Mouse (Mus musculus): Measurements from ENCODE around the gene Gpx3. TPM values are rescaled to one million over a fixed set of nuclear protein-coding genes. Genes with fewer than 3 reads are reported as not detected.

The Gpx3 gene
- polyA plus RNA-seq, 1 experiment = 70.0 TPM

- DNase-seq (ENCODE audit: low read depth in 1 of 2, low spot score in 2 of 2) = no peak
- Histone ChIP-seq H3K27ac (ENCODE audit: insufficient read depth, low read length) (no peak overlapping the region), H3K4me3 (ENCODE audit: extremely low read depth, insufficient read depth, insufficient read length) (no peak overlapping the region), H3K27me3 (ENCODE audit: control insufficient read depth, insufficient read depth, low read length) (no peaks in the 10 kb centered on the region), H3K36me3 (ENCODE audit: control insufficient read depth, insufficient read depth, low read length) (peaks cover 74% of the 10 kb centered on the region), H3K4me1 (ENCODE audit: control insufficient read depth, insufficient read depth, insufficient read length) (no peaks in the 10 kb centered on the region)
- TF ChIP-seq POLR2A (IDR thresholded peaks at IDR 0.05; ENCODE audit: low read depth, low read length) = no peak
- TF ChIP-seq CTCF (IDR thresholded peaks at IDR 0.05; ENCODE audit: extremely low read depth, insufficient read depth, insufficient read length, insufficient replicate concordance) = no peak
- 89% methylated on average over 6 of the region's 6 CpGs for WGBS
Observed at GRCm38 (mm10) chr11:54920973-54921580, 18.8 kb downstream of the Gpx3 start.

- no peaks in the 10 kb centered on the region for H3K27me3 ChIP-seq (ENCODE audit: control insufficient read depth, insufficient read depth, low read length)
- H3K27ac ChIP-seq (ENCODE audit: insufficient read depth, low read length) = no peak overlapping the region
- H3K36me3 ChIP-seq (ENCODE audit: control insufficient read depth, insufficient read depth, low read length) = peaks cover 75% of the 10 kb centered on the region
- WGBS = 72% methylated on average over 7 of the region's 7 CpGs
- DNase-seq (ENCODE audit: low read depth in 1 of 2, low spot score in 2 of 2) = no peak
- no peaks in the 10 kb centered on the region for H3K4me1 ChIP-seq (ENCODE audit: control insufficient read depth, insufficient read depth, insufficient read length)
- no peak for TF ChIP-seq POLR2A (IDR thresholded peaks at IDR 0.05; ENCODE audit: low read depth, low read length)
- no peak for TF ChIP-seq CTCF (IDR thresholded peaks at IDR 0.05; ENCODE audit: extremely low read depth, insufficient read depth, insufficient read length, insufficient replicate concordance)
- no peak overlapping the region for H3K4me3 ChIP-seq (ENCODE audit: extremely low read depth, insufficient read depth, insufficient read length)
Observed at GRCm38 (mm10) chr11:54921798-54922197, 19.5 kb downstream of the Gpx3 start.

- Histone ChIP-seq H3K27me3 (ENCODE audit: control insufficient read depth, insufficient read depth, low read length) (no peaks in the 10 kb centered on the region), H3K36me3 (ENCODE audit: control insufficient read depth, insufficient read depth, low read length) (peaks cover 75% of the 10 kb centered on the region), H3K4me3 (ENCODE audit: extremely low read depth, insufficient read depth, insufficient read length) (no peak overlapping the region), H3K27ac (ENCODE audit: insufficient read depth, low read length) (no peak overlapping the region), H3K4me1 (ENCODE audit: control insufficient read depth, insufficient read depth, insufficient read length) (no peaks in the 10 kb centered on the region)
- DNase-seq (ENCODE audit: low read depth in 1 of 2, low spot score in 2 of 2) = no peak
- no peak for TF ChIP-seq CTCF (IDR thresholded peaks at IDR 0.05; ENCODE audit: extremely low read depth, insufficient read depth, insufficient read length, insufficient replicate concordance)
- TF ChIP-seq POLR2A (IDR thresholded peaks at IDR 0.05; ENCODE audit: low read depth, low read length) = no peak
- WGBS = 96% methylated on average over 3 of the region's 3 CpGs
Observed at GRCm38 (mm10) chr11:54922488-54922887, 20.2 kb downstream of the Gpx3 start.

- Histone ChIP-seq H3K36me3 (ENCODE audit: control insufficient read depth, insufficient read depth, low read length) (peaks cover 72% of the 10 kb centered on the region), H3K27me3 (ENCODE audit: control insufficient read depth, insufficient read depth, low read length) (no peaks in the 10 kb centered on the region), H3K4me1 (ENCODE audit: control insufficient read depth, insufficient read depth, insufficient read length) (no peaks in the 10 kb centered on the region), H3K4me3 (ENCODE audit: extremely low read depth, insufficient read depth, insufficient read length) (no peak overlapping the region), H3K27ac (ENCODE audit: insufficient read depth, low read length) (no peak overlapping the region)
- 94% methylated on average over 14 of the region's 14 CpGs for WGBS
- DNase-seq (ENCODE audit: low read depth in 1 of 2, low spot score in 2 of 2) = no peak
- TF ChIP-seq POLR2A (IDR thresholded peaks at IDR 0.05; ENCODE audit: low read depth, low read length) (no peak), CTCF (IDR thresholded peaks at IDR 0.05; ENCODE audit: extremely low read depth, insufficient read depth, insufficient read length, insufficient replicate concordance) (no peak)
Observed at GRCm38 (mm10) chr11:54924145-54924544, 21.9 kb downstream of the Gpx3 start.

- H3K36me3 ChIP-seq (ENCODE audit: control insufficient read depth, insufficient read depth, low read length) = peaks cover 77% of the 10 kb centered on the region
- DNase-seq (ENCODE audit: low read depth in 1 of 2, low spot score in 2 of 2) = peak in 1 of 2 experiments; percentile 58
Observed at GRCm38 (mm10) chr11:54927346-54928140, 25.3 kb downstream of the Gpx3 start.

GRCm38 (mm10) chr11:54928219-54928618 is 26.0 kb downstream of the Gpx3 start:
- TF ChIP-seq POLR2A (IDR thresholded peaks at IDR 0.05; ENCODE audit: low read depth, low read length) = no peak
- no peak for TF ChIP-seq CTCF (IDR thresholded peaks at IDR 0.05; ENCODE audit: extremely low read depth, insufficient read depth, insufficient read length, insufficient replicate concordance)
- WGBS = 90% methylated on average over 3 of the region's 3 CpGs
- H3K27me3 ChIP-seq (ENCODE audit: control insufficient read depth, insufficient read depth, low read length) = no peaks in the 10 kb centered on the region
- H3K4me1 ChIP-seq (ENCODE audit: control insufficient read depth, insufficient read depth, insufficient read length) = no peaks in the 10 kb centered on the region
- no peak for DNase-seq (ENCODE audit: low read depth in 1 of 2, low spot score in 2 of 2)
- no peak overlapping the region for H3K27ac ChIP-seq (ENCODE audit: insufficient read depth, low read length)
- H3K4me3 ChIP-seq (ENCODE audit: extremely low read depth, insufficient read depth, insufficient read length) = no peak overlapping the region
- peaks cover 73% of the 10 kb centered on the region for H3K36me3 ChIP-seq (ENCODE audit: control insufficient read depth, insufficient read depth, low read length)

More at GRCm38 (mm10) chr11:54927346-54928140, 25.3 kb downstream of the Gpx3 start:
- Histone ChIP-seq H3K27me3 (ENCODE audit: control insufficient read depth, insufficient read depth, low read length) (no peaks in the 10 kb centered on the region), H3K4me1 (ENCODE audit: control insufficient read depth, insufficient read depth, insufficient read length) (no peaks in the 10 kb centered on the region), H3K4me3 (ENCODE audit: extremely low read depth, insufficient read depth, insufficient read length) (no peak overlapping the region), H3K27ac (ENCODE audit: insufficient read depth, low read length) (no peak overlapping the region)
- 91% methylated on average over 14 of the region's 14 CpGs for WGBS
- TF ChIP-seq POLR2A (IDR thresholded peaks at IDR 0.05; ENCODE audit: low read depth, low read length) = no peak
- TF ChIP-seq CTCF (IDR thresholded peaks at IDR 0.05; ENCODE audit: extremely low read depth, insufficient read depth, insufficient read length, insufficient replicate concordance) = peak; percentile 76; the same call in 1 of the 2 replicates

- Histone ChIP-seq H3K4me1 (ENCODE audit: control insufficient read depth, insufficient read depth, insufficient read length) (no peaks in the 10 kb centered on the region), H3K27me3 (ENCODE audit: control insufficient read depth, insufficient read depth, low read length) (no peaks in the 10 kb centered on the region), H3K4me3 (ENCODE audit: extremely low read depth, insufficient read depth, insufficient read length) (no peak overlapping the region), H3K27ac (ENCODE audit: insufficient read depth, low read length) (no peak overlapping the region), H3K36me3 (ENCODE audit: control insufficient read depth, insufficient read depth, low read length) (peaks cover 70% of the 10 kb centered on the region)
- no peak for DNase-seq (ENCODE audit: low read depth in 1 of 2, low spot score in 2 of 2)
- TF ChIP-seq CTCF (IDR thresholded peaks at IDR 0.05; ENCODE audit: extremely low read depth, insufficient read depth, insufficient read length, insufficient replicate concordance) (no peak), POLR2A (IDR thresholded peaks at IDR 0.05; ENCODE audit: low read depth, low read length) (no peak)
- 92% methylated on average over 7 of the region's 7 CpGs for WGBS
Observed at GRCm38 (mm10) chr11:54928886-54929285, 26.6 kb downstream of the Gpx3 start.
